Mouse (Mus musculus) heart, embryonic 11.5 days (tissue): ENCODE data around the gene Sema4c. TPM values are rescaled to one million over a fixed set of nuclear protein-coding genes. Genes with fewer than 3 reads are reported as not detected.

ENCODE experiments used
- ATAC-seq: fragments of 200-750 bp; cut with Nextera tagmentation; replicated peaks from 2 replicates; pipeline ENCODE4 v1.8.0; 2017; ENCODE audit warnings: moderate library complexity; ENCODE audit not compliant: insufficient number of reproducible peaks, low FRiP score, low TSS enrichment
- H3K27ac ChIP-seq: fragments of 300-500 bp; sonication (generic); 2 replicates; pipeline ENCODE4 v1.5.1; 2014; ENCODE audit warnings: mild to moderate bottlenecking, low read depth, low read length
- H3K27me3 ChIP-seq: fragments of 300-500 bp; sonication (generic); 2 replicates; pipeline ENCODE4 v1.6.1; 2014; ENCODE audit warnings: mild to moderate bottlenecking, low read length, mixed read lengths; ENCODE audit not compliant: control insufficient read depth, insufficient read depth
- H3K36me3 ChIP-seq: fragments of 300-500 bp; sonication (generic); 2 replicates; pipeline ENCODE4 v1.6.1; 2014; ENCODE audit warnings: mild to moderate bottlenecking, low read length, moderate library complexity, mixed read lengths; ENCODE audit not compliant: control insufficient read depth, insufficient read depth
- H3K4me1 ChIP-seq: fragments of 300-500 bp; sonication (generic); 2 replicates; pipeline ENCODE4 v1.6.1; 2014; ENCODE audit warnings: low read length; ENCODE audit not compliant: control insufficient read depth, insufficient read depth
- H3K4me2 ChIP-seq: fragments of 300-500 bp; sonication (generic); 2 replicates; pipeline ENCODE4 v1.6.1; 2014; ENCODE audit warnings: mild to moderate bottlenecking, moderate library complexity
- H3K4me3 ChIP-seq: fragments of 300-500 bp; sonication (generic); 2 replicates; pipeline ENCODE4 v1.5.1; 2014; ENCODE audit warnings: low read depth, low read length
- H3K9ac ChIP-seq: fragments of 300-500 bp; sonication (generic); 2 replicates; pipeline ENCODE4 v1.6.1; 2014; ENCODE audit warnings: mild to moderate bottlenecking, low read depth, low read length, moderate library complexity
- H3K9me3 ChIP-seq: fragments of 300-500 bp; sonication (generic); replicated peaks from 2 replicates; pipeline ENCODE4 v1.6.1; 2016; ENCODE audit warnings: low read length; ENCODE audit not compliant: control insufficient read depth
- WGBS: fragments of 180-500 bp; shearing (Covaris S2); extraction: QIAGEN DNeasy Blood & Tissue Kit; methylation state at CpG from one replicate; pipeline ENCODE4 v1.1.7; 2014; ENCODE audit not compliant: insufficient replicate concordance; 5-methylcytosine and 5-hydroxymethylcytosine counted together
- microRNA-seq: library from miRNA; unstranded; fragments of <30 nt; microRNA quantifications from one replicate; pipeline ENCODE4, GENCODE M21; 2016; ENCODE audit warnings: borderline number of aligned reads
- polyA plus RNA-seq: library from polyadenylated mRNA; unstranded; fragments of >200 nt; fragmentation: Nextera tagmentation; extraction: Ambion mirVana; gene quantifications from 2 replicates; pipeline ENCODE4 v1.2.1, GENCODE M21; 2014

The Sema4c gene
- polyA plus RNA-seq, 1 experiment from 2014 or later: 2.1 TPM

- ATAC-seq: no peak
- no peaks in the 10 kb centered on the region for H3K9me3 ChIP-seq
- WGBS: 78% methylated on average over 5 of the region's 5 CpGs
Measured at GRCm38 (mm10) chr1:36508238-36508637, 49.9 kb downstream of the Sema4c start.

GRCm38 (mm10) chr1:36501261-36501660 is 56.9 kb downstream of the Sema4c start:
- Histone ChIP-seq H3K4me3 (no peak overlapping the region), H3K9me3 (no peaks in the 10 kb centered on the region), H3K36me3 (no peaks in the 10 kb centered on the region), H3K9ac (no peak overlapping the region), H3K4me2 (no peak overlapping the region), H3K27ac (no peak overlapping the region), H3K4me1 (no peaks in the 10 kb centered on the region), H3K27me3 (no peaks in the 10 kb centered on the region)
- no peak for ATAC-seq
- 13% methylated on average over 3 of the region's 3 CpGs for WGBS

More at GRCm38 (mm10) chr1:36508238-36508637, 49.9 kb downstream of the Sema4c start:
- H3K4me2 ChIP-seq: no peak overlapping the region
- H3K36me3 ChIP-seq: no peaks in the 10 kb centered on the region
- H3K27me3 ChIP-seq: no peaks in the 10 kb centered on the region
- no peak overlapping the region for H3K9ac ChIP-seq
- no peak overlapping the region for H3K27ac ChIP-seq
- H3K4me3 ChIP-seq: no peak overlapping the region
- peaks cover 4% of the 10 kb centered on the region for H3K4me1 ChIP-seq

Small RNA genes within 50 kb of the gene (microRNA-seq; reads per million reads assigned to microRNA genes)
- gene Gm47280: not detected

Other genes with a start within 250 kb of the Sema4c start
- gene Kansl3, start 189.2 kb downstream of the Sema4c start, polyA plus RNA-seq: 36.5 and 36.8 TPM in 2 replicates
- 0.38 and 0.84 TPM in 2 replicates for gene Fer1l5, start 186.1 kb downstream of the Sema4c start, polyA plus RNA-seq
- 31.3 and 31.4 TPM in 2 replicates for gene Lman2l, start 113.1 kb downstream of the Sema4c start, polyA plus RNA-seq
- gene Cnnm4, start 86.7 kb downstream of the Sema4c start, polyA plus RNA-seq: 6.6 and 6.9 TPM in 2 replicates
- gene Cnnm3, start 46.5 kb downstream of the Sema4c start, polyA plus RNA-seq: 2.5 and 3.9 TPM in 2 replicates
- 9.8 and 13.6 TPM in 2 replicates for gene Ankrd23, start 21.5 kb downstream of the Sema4c start, polyA plus RNA-seq
- 0.44 TPM in 1 of 2 replicates, not detected in the other for gene Gm42417, start 18.9 kb downstream of the Sema4c start, polyA plus RNA-seq
- 19.9 and 25.1 TPM in 2 replicates for gene Ankrd39, start 10.9 kb downstream of the Sema4c start, polyA plus RNA-seq
- gene Fam178b, start 124.8 kb upstream of the Sema4c start, polyA plus RNA-seq: 3.5 and 3.7 TPM in 2 replicates
- 1,165 and 1,189 TPM in 2 replicates for gene Cox5b, start 133.1 kb upstream of the Sema4c start, polyA plus RNA-seq
- gene 4933424G06Rik, start 151.8 kb upstream of the Sema4c start, polyA plus RNA-seq: 0.46 TPM in 1 of 2 replicates, not detected in the other
- gene Actr1b, start 156.1 kb upstream of the Sema4c start, polyA plus RNA-seq: 79.4 and 99.8 TPM in 2 replicates
- 0.18 and 0.26 TPM in 2 replicates for gene Zap70, start 203.4 kb upstream of the Sema4c start, polyA plus RNA-seq